Mouse (Mus musculus): ENCODE data around the gene Klhl33. TPM values are rescaled to one million over a fixed set of nuclear protein-coding genes. Genes with fewer than 3 reads are reported as not detected.

Gene Klhl33
- total and polyA plus RNA-seq, 3 experiments = 0.45 to 1.0 (median 0.46) TPM

Other genes starting within 250 kb of the Klhl33 start
- gene Olfr747, start 204.3 kb downstream of the Klhl33 start, total RNA-seq (2021) = not detected
- not detected in 2 replicates for gene Olfr747, start 204.3 kb downstream of the Klhl33 start, polyA plus RNA-seq (2012; rRNA removed)
- not detected for gene Olfr748, start 190.1 kb downstream of the Klhl33 start, total RNA-seq (2021)
- gene Olfr748, start 190.1 kb downstream of the Klhl33 start, polyA plus RNA-seq (2012; rRNA removed) = not detected in 2 replicates
- gene Olfr749, start 152.4 kb downstream of the Klhl33 start, total RNA-seq (2021) = not detected
- not detected in 2 replicates for gene Olfr749, start 152.4 kb downstream of the Klhl33 start, polyA plus RNA-seq (2012; rRNA removed)
- gene Ttc5, start 112.0 kb downstream of the Klhl33 start, total RNA-seq (2021) = 10 to 100 TPM; 29.6 to 45.5 TPM
- gene Ttc5, start 112.0 kb downstream of the Klhl33 start, polyA plus RNA-seq (2012; rRNA removed) = 14.1 and 15.5 TPM in 2 replicates
- not detected for gene Ccnb1ip1, start 89.8 kb downstream of the Klhl33 start, total RNA-seq (2021)
- not detected in 2 replicates for gene Ccnb1ip1, start 89.8 kb downstream of the Klhl33 start, polyA plus RNA-seq (2012; rRNA removed)
- gene Parp2, start 89.7 kb downstream of the Klhl33 start, total RNA-seq (2021) = 10 to 100 TPM; 22.3 to 26.0 TPM
- gene Parp2, start 89.7 kb downstream of the Klhl33 start, polyA plus RNA-seq (2012; rRNA removed) = 3.5 and 4.0 TPM in 2 replicates
- gene Tep1, start 26.9 kb downstream of the Klhl33 start, total RNA-seq (2021) = 10 to 100 TPM; 15.5 to 17.5 TPM
- 16.0 and 18.9 TPM in 2 replicates for gene Tep1, start 26.9 kb downstream of the Klhl33 start, polyA plus RNA-seq (2012; rRNA removed)
- gene Osgep, start 27.4 kb upstream of the Klhl33 start, total RNA-seq (2021) = 10 to 100 TPM; 37.7 to 45.0 TPM
- gene Osgep, start 27.4 kb upstream of the Klhl33 start, polyA plus RNA-seq (2012; rRNA removed) = 149 and 171 TPM in 2 replicates
- 10 to 100 TPM; 54.7 to 80.9 TPM for gene Apex1, start 27.5 kb upstream of the Klhl33 start, total RNA-seq (2021)
- gene Apex1, start 27.5 kb upstream of the Klhl33 start, polyA plus RNA-seq (2012; rRNA removed) = 20.9 and 27.1 TPM in 2 replicates
- 10 to 100 TPM; 56.7 to 69.6 TPM for gene Pip4p1, start 33.3 kb upstream of the Klhl33 start, total RNA-seq (2021)
- 120 and 125 TPM in 2 replicates for gene Pip4p1, start 33.3 kb upstream of the Klhl33 start, polyA plus RNA-seq (2012; rRNA removed)
- 10 to 100 TPM; 31.2 to 46.1 TPM for gene Pnp, start 33.6 kb upstream of the Klhl33 start, total RNA-seq (2021)
- gene Pnp, start 33.6 kb upstream of the Klhl33 start, polyA plus RNA-seq (2012; rRNA removed) = 10.1 and 12.3 TPM in 2 replicates
- 10 to 100 TPM; 45.4 to 64.1 TPM for gene Gm49342, start 47.0 kb upstream of the Klhl33 start, total RNA-seq (2021)
- 2.9 and 4.5 TPM in 2 replicates for gene Gm49342, start 47.0 kb upstream of the Klhl33 start, polyA plus RNA-seq (2012; rRNA removed)
- gene Pnp2, start 58.5 kb upstream of the Klhl33 start, total RNA-seq (2021) = 1 to 10 TPM; 1.5 to 2.5 TPM
- 0.37 and 0.49 TPM in 2 replicates for gene Pnp2, start 58.5 kb upstream of the Klhl33 start, polyA plus RNA-seq (2012; rRNA removed)
- gene Rnase10, start 110.2 kb upstream of the Klhl33 start, total RNA-seq (2021) = under 1 TPM; 0.24 to 0.26 TPM
- not detected in 2 replicates for gene Rnase10, start 110.2 kb upstream of the Klhl33 start, polyA plus RNA-seq (2012; rRNA removed)
- gene Rnase9, start 144.4 kb upstream of the Klhl33 start, total RNA-seq (2021) = not detected
- not detected in 2 replicates for gene Rnase9, start 144.4 kb upstream of the Klhl33 start, polyA plus RNA-seq (2012; rRNA removed)
- not detected for gene Rnase11, start 152.7 kb upstream of the Klhl33 start, total RNA-seq (2021)
- gene Rnase11, start 152.7 kb upstream of the Klhl33 start, polyA plus RNA-seq (2012; rRNA removed) = not detected in 2 replicates
- gene Rnase12, start 160.2 kb upstream of the Klhl33 start, total RNA-seq (2021) = not detected
- not detected in 2 replicates for gene Rnase12, start 160.2 kb upstream of the Klhl33 start, polyA plus RNA-seq (2012; rRNA removed)
- under 1 TPM in 1 of 2 experiments, not detected in 1; 0.06 TPM for gene Olfr750, start 176.9 kb upstream of the Klhl33 start, total RNA-seq (2021)
- gene Olfr750, start 176.9 kb upstream of the Klhl33 start, polyA plus RNA-seq (2012; rRNA removed) = not detected in 2 replicates
- gene Rnase4, start 193.6 kb upstream of the Klhl33 start, total RNA-seq (2021) = 10 to 100 TPM; 45.5 to 71.4 TPM
- 33.7 and 34.7 TPM in 2 replicates for gene Rnase4, start 193.6 kb upstream of the Klhl33 start, polyA plus RNA-seq (2012; rRNA removed)
- gene Ang, start 193.6 kb upstream of the Klhl33 start, total RNA-seq (2021) = 1 to 10 TPM; 4.4 to 7.7 TPM
- gene Ang, start 193.6 kb upstream of the Klhl33 start, polyA plus RNA-seq (2012; rRNA removed) = 2.9 and 3.2 TPM in 2 replicates
- gene Eddm3b, start 216.9 kb upstream of the Klhl33 start, total RNA-seq (2021) = not detected
- gene Eddm3b, start 216.9 kb upstream of the Klhl33 start, polyA plus RNA-seq (2012; rRNA removed) = not detected in 2 replicates
- gene Rnase6, start 226.4 kb upstream of the Klhl33 start, total RNA-seq (2021) = 1 to 10 TPM; 1.5 to 1.6 TPM
- gene Rnase6, start 226.4 kb upstream of the Klhl33 start, polyA plus RNA-seq (2012; rRNA removed) = 0.89 and 0.92 TPM in 2 replicates
- 1 to 10 TPM in 1 of 2 experiments, not detected in 1; 2.3 TPM for gene Rnase1, start 249.3 kb upstream of the Klhl33 start, total RNA-seq (2021)
- not detected in 2 replicates for gene Rnase1, start 249.3 kb upstream of the Klhl33 start, polyA plus RNA-seq (2012; rRNA removed)